Mouse (Mus musculus): ENCODE measurements around the gene Sh2b2.

DNA sequence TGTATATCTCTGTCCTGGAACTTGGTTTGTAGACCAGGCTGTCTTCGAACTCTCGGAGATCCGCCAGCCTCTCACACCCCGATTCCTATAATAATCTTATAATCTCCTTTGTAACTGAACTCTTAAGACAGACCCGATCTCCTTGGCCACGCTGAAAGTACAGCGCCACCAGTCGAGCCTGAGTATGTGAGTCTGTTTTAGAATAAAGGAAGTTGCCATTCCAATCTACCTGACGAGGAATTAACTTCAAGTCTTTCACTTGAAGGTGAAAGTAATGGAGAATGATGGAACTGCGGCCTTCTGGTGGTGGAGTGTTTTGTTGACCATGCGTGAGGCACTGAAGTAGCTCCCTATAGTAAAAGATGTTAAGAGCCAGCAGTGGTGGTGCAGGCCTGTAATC is 46.8 kb downstream of the Sh2b2 start:
- TF ChIP-seq CTCF (IDR thresholded peaks at IDR 0.05; ENCODE audit: control insufficient read depth, insufficient read depth, insufficient read length) (no peak), MYOG (IDR thresholded peaks at IDR 0.05; ENCODE audit: control insufficient read depth, extremely low read depth, insufficient read length) (no peak), CEBPB (IDR thresholded peaks at IDR 0.05; ENCODE audit: low read depth) (no peak)

Data from C2C12 (cell line).